Mouse (Mus musculus): ENCODE results near the gene Ostf1. TPM values are rescaled to one million over a fixed set of nuclear protein-coding genes. Genes with fewer than 3 reads are reported as not detected.

The Ostf1 gene
- 102 and 103 TPM in 2 replicates for polyA plus RNA-seq (2015; fragmentation: Nextera tagmentation; extraction: Ambion mirVana)

- Histone ChIP-seq H3K27me3 (no peaks in the 10 kb centered on the region), H3K9ac (peak within 1 kb of the TSS; percentile 77), H3K4me2 (peak within 1 kb of the TSS; percentile 77), H3K9me3 (no peaks in the 10 kb centered on the region), H3K4me1 (peaks cover 21% of the 10 kb centered on the region), H3K4me3 (peak within 1 kb of the TSS; percentile 97), H3K36me3 (no peaks in the 10 kb centered on the region), H3K27ac (peak within 1 kb of the TSS; percentile 95)
- ATAC-seq (ENCODE audit: borderline replicate concordance, extremely low read depth, low FRiP score, low TSS enrichment) = peak; percentile 99
- WGBS = under 1% methylated on average over 51 of the region's 51 CpGs
These were observed at the start of gene Ostf1, which contains the start of gene Nmrk1 for GRCm38 (mm10) chr19:18631644-18632219. Gene Ostf1, minus strand, starts transcription at chr19:18631823. Gene Nmrk1, plus strand, starts transcription at chr19:18631950.

DNA sequence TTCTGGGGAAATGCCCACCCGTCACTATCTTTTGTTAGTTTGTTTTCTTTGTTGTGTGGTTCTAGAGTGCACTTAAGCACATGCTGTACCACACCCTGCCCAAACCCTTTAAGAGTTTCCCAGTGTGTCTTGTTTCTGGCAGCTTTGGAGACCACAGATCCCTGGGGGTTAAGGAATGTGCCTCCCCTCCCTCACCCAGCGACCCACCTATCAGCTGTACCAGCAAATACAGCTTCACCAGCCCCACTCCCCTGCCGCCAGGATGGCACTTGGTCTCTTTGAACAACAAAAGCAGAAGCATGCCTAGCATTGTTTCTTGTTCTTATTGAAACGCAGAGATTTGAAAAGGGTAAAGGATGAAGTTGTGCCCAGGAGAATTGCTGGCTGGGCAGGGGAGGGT, 41.5 kb upstream of the Ostf1 start:
- no peaks in the 10 kb centered on the region for H3K9me3 ChIP-seq
- ATAC-seq (ENCODE audit: borderline replicate concordance, extremely low read depth, low FRiP score, low TSS enrichment) = no peak
- H3K9ac ChIP-seq = no peak overlapping the region
- H3K27me3 ChIP-seq = no peaks in the 10 kb centered on the region
- H3K4me3 ChIP-seq = no peak overlapping the region
- no peak overlapping the region for H3K27ac ChIP-seq
- no peaks in the 10 kb centered on the region for H3K36me3 ChIP-seq
- peak overlapping the region; percentile 73 for H3K4me2 ChIP-seq
- 45% methylated on average over 4 of the region's 4 CpGs for WGBS
- peaks cover 41% of the 10 kb centered on the region for H3K4me1 ChIP-seq

- Histone ChIP-seq H3K4me1 (peaks cover 41% of the 10 kb centered on the region), H3K4me2 (peak overlapping the region; percentile 73), H3K4me3 (peak overlapping the region; percentile 83; the same call in 1 of the 2 replicates), H3K9ac (no peak overlapping the region), H3K9me3 (no peaks in the 10 kb centered on the region), H3K27ac (no peak overlapping the region), H3K36me3 (no peaks in the 10 kb centered on the region), H3K27me3 (no peaks in the 10 kb centered on the region)
- WGBS = 40% methylated on average over 3 of the region's 3 CpGs
- ATAC-seq (ENCODE audit: borderline replicate concordance, extremely low read depth, low FRiP score, low TSS enrichment) = no peak
These were observed 40.9 kb upstream of the Ostf1 start for GRCm38 (mm10) chr19:18672498-18672897.

DNA sequence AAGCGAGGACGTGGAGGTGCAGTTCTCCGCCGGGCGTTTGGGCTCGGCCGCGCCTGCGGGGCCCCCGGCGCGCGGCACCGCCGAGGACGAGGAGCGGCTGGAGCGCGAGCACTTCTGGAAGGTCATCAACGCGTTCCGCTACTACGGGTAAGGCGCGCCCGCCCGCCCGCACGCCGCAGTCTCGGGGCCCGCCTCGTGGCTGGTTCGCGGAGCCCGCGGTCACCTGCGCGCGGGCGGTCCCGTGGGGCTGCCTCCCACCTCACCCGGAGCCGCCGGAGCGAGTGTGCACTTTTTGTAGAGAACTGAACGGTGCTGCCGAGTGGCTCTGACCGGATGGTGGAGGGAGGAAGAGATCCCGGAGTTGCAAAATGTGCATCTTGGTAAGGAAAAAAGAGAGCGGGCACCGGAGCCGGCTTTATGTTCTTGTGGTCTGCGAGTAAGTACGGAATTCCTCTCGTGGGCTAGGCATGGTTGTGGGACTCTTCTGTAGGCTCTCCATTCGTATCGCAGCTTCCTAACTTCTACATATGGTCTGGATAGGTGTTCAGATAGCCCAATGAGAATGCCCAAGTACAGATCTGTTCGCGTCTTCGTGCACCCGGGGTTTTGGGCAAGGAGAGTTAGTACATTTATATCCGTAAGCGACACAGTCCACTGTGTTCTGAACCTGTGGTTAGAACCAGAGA, 39.6 kb upstream of the Ostf1 start:
- Histone ChIP-seq H3K9me3 (no peaks in the 10 kb centered on the region), H3K4me1 (peaks cover 36% of the 10 kb centered on the region), H3K27ac (peak overlapping the region; percentile 85), H3K4me2 (peak overlapping the region; percentile 73), H3K4me3 (peak overlapping the region; percentile 83), H3K9ac (peak overlapping the region; percentile 82), H3K36me3 (no peaks in the 10 kb centered on the region), H3K27me3 (no peaks in the 10 kb centered on the region)
- ATAC-seq (ENCODE audit: borderline replicate concordance, extremely low read depth, low FRiP score, low TSS enrichment) = peak; percentile 60
- 0% methylated on average over 62 of the region's 64 CpGs for WGBS

- under 1% methylated on average over 34 of the region's 58 CpGs for WGBS
- no peaks in the 10 kb centered on the region for H3K27me3 ChIP-seq
- peak within 1 kb of the TSS; percentile 85 for H3K27ac ChIP-seq
- H3K4me3 ChIP-seq = peak within 1 kb of the TSS; percentile 83
- H3K4me1 ChIP-seq = peaks cover 30% of the 10 kb centered on the region
- peak within 1 kb of the TSS; percentile 73 for H3K4me2 ChIP-seq
- H3K36me3 ChIP-seq = no peaks in the 10 kb centered on the region
- no peaks in the 10 kb centered on the region for H3K9me3 ChIP-seq
- peak; percentile 99 for ATAC-seq (ENCODE audit: borderline replicate concordance, extremely low read depth, low FRiP score, low TSS enrichment)
- H3K9ac ChIP-seq = peak within 1 kb of the TSS; percentile 82
These were observed 39.0 kb upstream of the Ostf1 start, which contains the start of gene Carnmt1 for GRCm38 (mm10) chr19:18670608-18671007. Gene Carnmt1, plus strand, starts transcription at chr19:18670764.

DNA sequence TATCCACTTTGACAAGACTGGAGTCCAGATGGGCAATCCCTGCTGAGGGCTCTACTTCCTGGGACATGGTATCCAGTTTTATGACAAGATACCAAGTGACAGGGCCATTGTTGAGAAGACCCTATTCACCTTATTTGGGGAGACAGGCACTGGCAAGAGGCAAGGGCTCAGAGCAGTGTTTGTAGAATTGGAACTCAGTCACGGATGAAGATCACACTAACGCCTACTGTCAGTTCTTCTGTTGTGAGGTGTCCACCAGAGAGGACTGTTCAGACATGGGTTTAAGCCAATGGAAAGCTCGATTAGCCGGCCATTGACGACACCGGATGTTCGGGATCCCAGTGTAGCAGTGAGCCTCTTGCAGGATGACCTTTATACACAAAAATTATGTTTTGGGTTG, 37.9 kb upstream of the Ostf1 start:
- no peak overlapping the region for H3K9ac ChIP-seq
- 92% methylated on average over 7 of the region's 7 CpGs for WGBS
- no peaks in the 10 kb centered on the region for H3K9me3 ChIP-seq
- no peak for ATAC-seq (ENCODE audit: borderline replicate concordance, extremely low read depth, low FRiP score, low TSS enrichment)
- no peak overlapping the region for H3K4me3 ChIP-seq
- peaks cover 25% of the 10 kb centered on the region for H3K4me1 ChIP-seq
- H3K36me3 ChIP-seq = no peaks in the 10 kb centered on the region
- H3K27me3 ChIP-seq = no peaks in the 10 kb centered on the region
- no peak overlapping the region for H3K27ac ChIP-seq
- H3K4me2 ChIP-seq = no peak overlapping the region

- Histone ChIP-seq H3K4me3 (no peak overlapping the region), H3K4me2 (no peak overlapping the region), H3K27me3 (no peaks in the 10 kb centered on the region), H3K27ac (no peak overlapping the region), H3K9ac (no peak overlapping the region), H3K9me3 (no peaks in the 10 kb centered on the region), H3K36me3 (no peaks in the 10 kb centered on the region), H3K4me1 (peaks cover 9% of the 10 kb centered on the region)
- ATAC-seq (ENCODE audit: borderline replicate concordance, extremely low read depth, low FRiP score, low TSS enrichment) = no peak
- WGBS = 83% methylated on average over 7 of the region's 7 CpGs
These were observed 35.3 kb upstream of the Ostf1 start for GRCm38 (mm10) chr19:18666966-18667365.

DNA sequence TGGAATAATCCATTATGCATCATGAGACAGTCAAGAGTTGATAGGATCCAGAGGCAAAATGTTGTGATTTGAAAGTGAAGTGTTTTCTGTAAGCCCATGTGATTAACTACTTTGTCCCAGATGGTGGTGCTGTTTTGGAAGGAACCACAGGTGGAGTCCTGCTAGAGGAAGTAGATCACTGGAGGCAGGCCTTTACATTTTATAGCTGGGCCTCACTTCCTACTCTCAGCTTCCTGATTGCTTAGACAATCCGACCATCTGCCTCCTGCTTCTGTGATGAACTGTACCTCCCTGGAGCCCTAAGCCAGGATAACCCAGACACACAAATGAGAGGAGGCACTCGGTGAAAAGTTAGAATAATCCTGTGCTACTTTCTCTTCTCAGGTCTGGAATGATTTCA, 32.3 kb upstream of the Ostf1 start:
- H3K9me3 ChIP-seq = no peaks in the 10 kb centered on the region
- no peak for ATAC-seq (ENCODE audit: borderline replicate concordance, extremely low read depth, low FRiP score, low TSS enrichment)
- H3K27me3 ChIP-seq = no peaks in the 10 kb centered on the region
- H3K9ac ChIP-seq = no peak overlapping the region
- WGBS = 51% methylated on average over 2 of the region's 2 CpGs
- no peak overlapping the region for H3K27ac ChIP-seq
- H3K36me3 ChIP-seq = no peaks in the 10 kb centered on the region
- no peak overlapping the region for H3K4me2 ChIP-seq
- no peaks in the 10 kb centered on the region for H3K4me1 ChIP-seq
- H3K4me3 ChIP-seq = no peak overlapping the region

DNA sequence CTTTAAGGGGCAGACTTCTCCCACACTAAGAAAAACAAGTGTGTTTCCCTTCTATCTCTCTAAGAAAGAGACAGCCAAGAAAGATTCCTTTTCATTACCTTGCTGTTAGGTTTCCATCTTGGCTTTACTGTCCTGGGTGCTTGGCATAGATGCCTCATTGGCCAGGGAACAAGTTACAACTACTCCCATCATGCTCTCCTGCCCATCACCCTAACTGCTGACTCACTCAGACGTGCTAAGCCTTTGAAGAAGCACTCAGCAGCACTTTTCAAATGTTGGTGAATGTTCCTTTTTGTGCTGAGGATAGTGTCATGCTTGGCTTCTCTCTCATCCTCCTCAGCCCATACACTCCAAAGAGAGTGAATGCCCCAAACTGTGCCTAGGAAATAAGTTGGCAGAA, 30.1 kb upstream of the Ostf1 start:
- ATAC-seq (ENCODE audit: borderline replicate concordance, extremely low read depth, low FRiP score, low TSS enrichment) = no peak
- 34% methylated on average over 1 of the region's 1 CpGs for WGBS
- H3K4me2 ChIP-seq = no peak overlapping the region
- H3K4me1 ChIP-seq = no peaks in the 10 kb centered on the region
- no peaks in the 10 kb centered on the region for H3K36me3 ChIP-seq
- H3K9me3 ChIP-seq = no peaks in the 10 kb centered on the region
- no peak overlapping the region for H3K9ac ChIP-seq
- H3K27ac ChIP-seq = no peak overlapping the region
- H3K27me3 ChIP-seq = no peaks in the 10 kb centered on the region
- no peak overlapping the region for H3K4me3 ChIP-seq

DNA sequence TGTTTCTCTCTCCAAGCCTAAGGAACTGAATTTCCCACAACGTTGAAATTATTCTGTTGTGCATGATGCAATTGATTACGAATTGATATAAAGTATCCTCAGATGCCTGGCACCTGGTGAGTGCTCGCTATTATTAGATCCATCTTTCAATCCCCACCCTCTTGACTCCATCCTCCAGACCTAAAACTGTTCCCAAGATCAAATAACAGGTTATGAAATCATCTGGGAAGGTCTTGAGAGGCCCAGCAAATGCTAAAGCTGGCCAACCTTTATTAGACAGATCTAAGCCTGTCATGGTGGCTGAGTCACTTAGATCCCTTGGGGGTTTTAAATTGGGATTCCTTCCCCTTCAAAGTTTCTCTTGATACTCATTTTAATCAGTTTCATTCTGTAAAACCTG, 28.8 kb upstream of the Ostf1 start:
- no peaks in the 10 kb centered on the region for H3K36me3 ChIP-seq
- H3K27me3 ChIP-seq = no peaks in the 10 kb centered on the region
- H3K4me1 ChIP-seq = no peaks in the 10 kb centered on the region
- ATAC-seq (ENCODE audit: borderline replicate concordance, extremely low read depth, low FRiP score, low TSS enrichment) = no peak
- no peak overlapping the region for H3K27ac ChIP-seq
- H3K9ac ChIP-seq = no peak overlapping the region
- H3K4me2 ChIP-seq = no peak overlapping the region
- H3K9me3 ChIP-seq = no peaks in the 10 kb centered on the region
- H3K4me3 ChIP-seq = no peak overlapping the region
- WGBS = 69% methylated on average over 3 of the region's 3 CpGs

DNA sequence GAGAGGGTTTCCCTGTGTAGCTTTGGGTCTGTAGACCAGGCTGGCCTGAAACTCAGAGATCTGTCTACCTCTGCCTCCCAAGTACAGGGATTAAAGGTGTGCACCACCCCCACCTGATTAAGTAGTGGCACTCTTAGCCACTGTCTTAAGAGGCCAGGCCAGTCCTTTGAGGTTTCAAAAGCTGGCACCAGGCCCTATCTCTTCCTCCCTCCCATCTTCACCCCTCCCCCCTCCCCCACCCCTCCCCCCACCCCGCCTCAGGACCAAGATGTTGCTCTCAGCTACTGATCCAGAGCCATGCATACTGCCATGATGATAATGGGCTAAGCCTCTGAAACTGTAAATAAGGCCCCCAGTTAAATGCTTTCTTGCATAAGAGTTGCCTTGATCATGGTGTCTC, 27.7 kb upstream of the Ostf1 start:
- no peaks in the 10 kb centered on the region for H3K4me1 ChIP-seq
- WGBS = 60% methylated on average over 1 of the region's 1 CpGs
- no peak for ATAC-seq (ENCODE audit: borderline replicate concordance, extremely low read depth, low FRiP score, low TSS enrichment)
- no peaks in the 10 kb centered on the region for H3K36me3 ChIP-seq
- H3K27ac ChIP-seq = no peak overlapping the region
- H3K9me3 ChIP-seq = no peaks in the 10 kb centered on the region
- no peak overlapping the region for H3K9ac ChIP-seq
- no peaks in the 10 kb centered on the region for H3K27me3 ChIP-seq
- no peak overlapping the region for H3K4me3 ChIP-seq
- no peak overlapping the region for H3K4me2 ChIP-seq

- no peak overlapping the region for H3K4me3 ChIP-seq
- no peaks in the 10 kb centered on the region for H3K4me1 ChIP-seq
- 59% methylated on average over 4 of the region's 4 CpGs for WGBS
- no peaks in the 10 kb centered on the region for H3K9me3 ChIP-seq
- no peak overlapping the region for H3K27ac ChIP-seq
- ATAC-seq (ENCODE audit: borderline replicate concordance, extremely low read depth, low FRiP score, low TSS enrichment) = no peak
- H3K9ac ChIP-seq = no peak overlapping the region
- H3K4me2 ChIP-seq = no peak overlapping the region
- H3K36me3 ChIP-seq = no peaks in the 10 kb centered on the region
- H3K27me3 ChIP-seq = no peaks in the 10 kb centered on the region
These were observed 26.9 kb upstream of the Ostf1 start for GRCm38 (mm10) chr19:18658473-18658872.
